Mouse (Mus musculus) lung, postnatal 0 days (tissue): Measurements from ENCODE around the gene Adgrf1.

Source experiments
- CTCF ChIP-seq: IDR thresholded peaks from 2 replicates; pipeline ENCODE4 v1.5.1; 2016; ENCODE audit warnings: antibody characterized with exemption, mild to moderate bottlenecking
- EP300 ChIP-seq: IDR thresholded peaks from 2 replicates; pipeline ENCODE4 v1.6.1; 2016; ENCODE audit warnings: antibody characterized with exemption, mild to moderate bottlenecking, control low read depth

- TF ChIP-seq CTCF (no peak), EP300 (no peak)
These were observed 24.8 kb upstream of the Adgrf1 start for GRCm38 (mm10) chr17:43245364-43245763.
